Mouse (Mus musculus): Measurements from ENCODE around the gene Vmn2r118. TPM values are rescaled to one million over a fixed set of nuclear protein-coding genes. Genes with fewer than 3 reads are reported as not detected.

Gene Vmn2r118
- polyA plus RNA-seq (2017; shearing (Covaris generic)) = not detected

DNA sequence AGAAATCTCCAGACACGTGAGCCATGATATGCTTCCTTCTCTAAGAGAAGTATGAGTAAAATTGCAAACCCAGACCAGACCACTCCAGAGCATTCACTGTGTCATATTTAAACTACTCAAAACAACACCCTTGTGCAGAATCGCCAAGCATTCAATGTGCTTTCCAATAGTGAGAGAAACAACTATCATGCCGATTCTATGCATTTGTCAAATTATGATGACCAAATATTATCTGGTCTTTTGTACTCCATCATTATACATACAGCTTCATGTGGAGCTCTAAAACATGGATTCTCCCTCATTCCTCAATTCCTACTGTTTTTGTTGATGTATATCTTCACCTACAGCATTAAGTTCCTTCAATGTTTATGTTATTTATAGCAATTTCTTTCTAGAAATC is at the start of gene Vmn2r118:
Vmn2r118 (minus strand) TSS at position 101 of the 400 bp plus-strand sequence.

Other genes starting within 250 kb of the Vmn2r118 start
- not detected for gene St6gal2, start 179.8 kb downstream of the Vmn2r118 start, polyA plus RNA-seq (2017; shearing (Covaris generic))
- 12.0 TPM for gene Pot1b, start 87.4 kb upstream of the Vmn2r118 start, polyA plus RNA-seq (2017; shearing (Covaris generic))
- gene Adgre4, start 124.8 kb upstream of the Vmn2r118 start, polyA plus RNA-seq (2017; shearing (Covaris generic)) = not detected

All from effector memory CD4-positive, alpha-beta T cell, adult 7 months (primary cell).